Mouse (Mus musculus) heart, adult 2 months (tissue): Measurements from ENCODE around the gene Prr27.

Source experiments
- CTCF ChIP-seq: fragments of 200-600 bp; IDR thresholded peaks from 2 replicates; pipeline ENCODE4 v1.8.1; 2022; ENCODE audit warnings: antibody characterized with exemption, mild to moderate bottlenecking, moderate library complexity
- EP300 ChIP-seq: fragments of 200-500 bp; IDR thresholded peaks from 2 replicates; pipeline ENCODE4 v1.6.1; 2011; ENCODE audit warnings: low read depth, low read length, control low read depth; ENCODE audit not compliant: insufficient read depth
- POLR2A ChIP-seq: fragments of 200-500 bp; IDR thresholded peaks from 2 replicates; pipeline ENCODE4 v1.6.1; 2011; ENCODE audit warnings: mild to moderate bottlenecking, low read depth, low read length, control low read depth; ENCODE audit not compliant: insufficient read depth

DNA sequence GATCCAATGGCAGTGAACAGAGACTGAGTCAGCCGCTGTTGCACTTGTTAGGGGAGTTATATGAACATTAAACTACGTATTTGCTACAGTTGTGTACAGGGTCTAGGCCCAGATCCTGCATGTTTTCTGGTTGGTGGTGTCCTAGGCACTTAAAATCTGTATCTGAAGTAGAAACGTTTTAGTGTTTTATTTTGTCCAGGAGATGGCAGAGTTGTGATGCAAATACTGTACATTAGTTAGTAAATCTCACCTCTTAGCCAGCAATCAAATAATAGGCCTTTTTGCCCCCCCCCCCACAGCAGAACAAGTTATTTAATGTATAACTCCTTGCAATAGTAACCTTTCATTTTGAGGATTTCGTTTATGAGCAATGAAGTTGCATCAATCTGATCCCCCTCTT, 42.8 kb upstream of the Prr27 start:
- no peak for TF ChIP-seq CTCF
- no peak for TF ChIP-seq EP300
- no peak for TF ChIP-seq POLR2A
